ENCODE assay signal across 8 mouse cellular contexts in genomic region chr13:98504661-98505488, GRCm38 (mm10). TPM values are rescaled to one million over a fixed set of nuclear protein-coding genes. Genes with fewer than 3 reads are reported as not detected.
A peak's percentile ranks its signal among the peaks of the same experiment; 100 is the strongest.
DNase-seq lines count a peak whose midpoint lies in the region; ATAC-seq and TF ChIP-seq lines count a peak whose summit lies in the region.

No protein-coding gene starts in this region.

- no peaks in the 10 kb centered on the region for H3K36me3 ChIP-seq in ES-E14 (ENCODE audit: control insufficient read depth, insufficient read depth, low read length, poor library complexity, severe bottlenecking)
- H3K36me3 ChIP-seq in forebrain, embryonic 14.5 days (ENCODE audit: control insufficient read depth, insufficient read depth, low read length) = no peaks in the 10 kb centered on the region
- H3K36me3 ChIP-seq in kidney, embryonic 16.5 days (ENCODE audit: insufficient read depth, low read length) = no peaks in the 10 kb centered on the region
- H3K36me3 ChIP-seq in midbrain, embryonic 16.5 days (ENCODE audit: control insufficient read depth, insufficient read depth, low read length) = no peaks in the 10 kb centered on the region

- peak overlapping the region; percentile 46 for H3K4me2 ChIP-seq in forebrain, embryonic 14.5 days (ENCODE audit: low read length)
- peak overlapping the region; percentile 76 for H3K4me2 ChIP-seq in kidney, embryonic 16.5 days (replicated peaks; ENCODE audit: low read depth, low read length)
- peak overlapping the region; percentile 49 for H3K4me2 ChIP-seq in midbrain, embryonic 16.5 days (ENCODE audit: low read length)

- peaks cover 72% of the 10 kb centered on the region for H3K27me3 ChIP-seq in forebrain, embryonic 14.5 days (replicated peaks; ENCODE audit: control insufficient read depth, insufficient read depth, low read length)
- H3K27me3 ChIP-seq in kidney, embryonic 16.5 days (ENCODE audit: insufficient read depth, low read length) = peaks cover 75% of the 10 kb centered on the region
- peaks cover 57% of the 10 kb centered on the region for H3K27me3 ChIP-seq in midbrain, embryonic 16.5 days (ENCODE audit: control insufficient read depth, insufficient read depth, low read depth, low read length)

- H3K4me3 ChIP-seq in ES-E14 (ENCODE audit: insufficient read depth in 1 of 2, low read depth in 1 of 2, low read length in 2 of 2, poor library complexity in 1 of 2, severe bottlenecking in 1 of 2) = peak overlapping the region; percentile 69 to 70
- peak overlapping the region; percentile 23; the same call in 1 of the 2 replicates for H3K4me3 ChIP-seq in forebrain, embryonic 14.5 days (ENCODE audit: low read depth, low read length)
- peak overlapping the region; percentile 45 for H3K4me3 ChIP-seq in kidney, embryonic 16.5 days (ENCODE audit: low read length)
- H3K4me3 ChIP-seq in midbrain, embryonic 16.5 days (ENCODE audit: low read depth, low read length) = peak overlapping the region; percentile 30

- peak overlapping the region; percentile 30; the same call in 1 of the 2 replicates for H3K9ac ChIP-seq in ES-E14 (ENCODE audit: insufficient read depth, low read depth, low read length, poor library complexity, severe bottlenecking)
- H3K9ac ChIP-seq in forebrain, embryonic 14.5 days (ENCODE audit: low read length) = no peak overlapping the region
- H3K9ac ChIP-seq in kidney, embryonic 16.5 days (replicated peaks; ENCODE audit: low read length) = peak overlapping the region; percentile 47
- H3K9ac ChIP-seq in midbrain, embryonic 16.5 days (ENCODE audit: low read depth, low read length) = no peak overlapping the region

- under 1% methylated on average over 48 of the region's 51 CpGs for WGBS in forebrain, embryonic 14.5 days
- under 1% methylated on average over 39 of the region's 51 CpGs for WGBS in kidney, embryonic 16.5 days
- under 1% methylated on average over 47 of the region's 51 CpGs for WGBS in midbrain, embryonic 16.5 days

- 0 out of 4 replicates have a peak, but pooled peaks cover 0 to 3% of the 10 kb centered on the region in 2 experiments for H3K4me1 ChIP-seq in ES-E14 (ENCODE audit: control insufficient read depth in 2 of 2, insufficient read depth in 2 of 2, low read length in 2 of 2, poor library complexity in 1 of 2)
- no peaks in the 10 kb centered on the region for H3K4me1 ChIP-seq in forebrain, embryonic 14.5 days (ENCODE audit: control insufficient read depth, insufficient read depth, low read length)
- H3K4me1 ChIP-seq in kidney, embryonic 16.5 days (ENCODE audit: insufficient read depth, low read length) = peaks cover 27% of the 10 kb centered on the region
- peaks cover 3% of the 10 kb centered on the region; the same call in 1 of the 2 replicates for H3K4me1 ChIP-seq in midbrain, embryonic 16.5 days (ENCODE audit: control insufficient read depth, insufficient read depth, low read length)

- in situ Hi-C loops in ES-E14 (cut with MboI; ENCODE audit: low sequenced_read_pairs in 2 of 2, unreplicated experiment in 2 of 2) = loop anchor here (5.0 to 10.0 kb wide), 2 partner anchors 140 to 143 kb away; no protein-coding TSS in a partner anchor

- ATAC-seq in forebrain, embryonic 14.5 days = peak; percentile 57
- ATAC-seq in kidney, embryonic 16.5 days (ENCODE audit: low FRiP score, low TSS enrichment) = peak; percentile 86
- ATAC-seq in midbrain, embryonic 16.5 days = peak; percentile 64
- ATAC-seq in inflammation-experienced regulatory T-cells, adult 6 months = no peak

- DNase-seq in 3134 (ENCODE audit: extremely low read depth, insufficient read length, low spot score) = peak; percentile 69
- peak; percentile 47 for DNase-seq in ES-E14 (ENCODE audit: low read depth, low spot score)
- no peak for DNase-seq in forebrain, embryonic 14.5 days (ENCODE audit: low spot score)
- no peak for DNase-seq in urinary bladder, postnatal 25 days (ENCODE audit: low spot score)
- DNase-seq in left cerebral cortex, adult 9 months (ENCODE audit: low spot score in 2 of 2) = no peak

- no peak overlapping the region for H3K27ac ChIP-seq in ES-E14 (ENCODE audit: insufficient read depth, low read depth, low read length, poor library complexity, severe bottlenecking)
- H3K27ac ChIP-seq in forebrain, embryonic 14.5 days (ENCODE audit: low read depth, low read length) = no peak overlapping the region; the same call in 1 of the 2 replicates
- no peak overlapping the region for H3K27ac ChIP-seq in kidney, embryonic 16.5 days (ENCODE audit: low read length)
- H3K27ac ChIP-seq in midbrain, embryonic 16.5 days (ENCODE audit: low read length) = no peak overlapping the region

- H3K9me3 ChIP-seq in ES-E14 (ENCODE audit: control insufficient read depth, insufficient read depth, low read depth, low read length) = no peaks in the 10 kb centered on the region
- H3K9me3 ChIP-seq in forebrain, embryonic 14.5 days (replicated peaks; ENCODE audit: control insufficient read depth, low read length) = no peaks in the 10 kb centered on the region
- no peaks in the 10 kb centered on the region for H3K9me3 ChIP-seq in kidney, embryonic 16.5 days (ENCODE audit: low read length)
- H3K9me3 ChIP-seq in midbrain, embryonic 16.5 days (replicated peaks; ENCODE audit: control insufficient read depth, low read length, poor library complexity, severe bottlenecking) = no peaks in the 10 kb centered on the region

TF ChIP-seq in ES-E14, 5 proteins besides CTCF, POLR2A, EP300 and RAD21:
- 0 out of 2 replicates have a peak, but pooled peaks have one; percentile 5 for TF ChIP-seq HCFC1 (IDR thresholded peaks at IDR 0.05; ENCODE audit: borderline replicate concordance, insufficient read depth, low read length)
- TF ChIP-seq ZC3H11A (IDR thresholded peaks at IDR 0.05; ENCODE audit: borderline replicate concordance, low read depth, low read length) = no peak

RNA-seq across cellular contexts. Expression of gene Gm10320, which starts 13.1 kb away (rescaled TPM):
- total RNA-seq in ES-E14 (2012; rRNA removed) = 5.6 and 8.9 TPM in 2 replicates
- polyA plus RNA-seq in forebrain, embryonic 14.5 days (2014; fragmentation: Nextera tagmentation; extraction: Ambion mirVana) = 0.85 and 1.3 TPM in 2 replicates
- 1.8 and 2.5 TPM in 2 replicates for polyA plus RNA-seq in kidney, embryonic 16.5 days (2015; fragmentation: Nextera tagmentation; extraction: Ambion mirVana)
- polyA plus RNA-seq in midbrain, embryonic 16.5 days (2015; fragmentation: Nextera tagmentation; extraction: Ambion mirVana) = 1.0 and 1.2 TPM in 2 replicates
- 1 to 10 TPM in 2 of 3 experiments, not detected in 1; 1.2 to 1.8 TPM for polyA plus RNA-seq in inflammation-experienced regulatory T-cells, adult 6 months (2017; shearing (Covaris generic))

Comparison
In these comparisons a context has a peak if more than half of its experiments do, and no peak if none do; other contexts are left out.
1. DNase-seq: peak in 3134 (single experiment) and ES-E14 (single experiment); none in forebrain, embryonic 14.5 days (single experiment), urinary bladder, postnatal 25 days (single experiment) and left cerebral cortex, adult 9 months (0 of 2).
2. H3K9ac ChIP-seq: peak in ES-E14 (single experiment) and kidney, embryonic 16.5 days (single experiment); none in forebrain, embryonic 14.5 days (single experiment) and midbrain, embryonic 16.5 days (single experiment).
3. Peak in every context shown above with its lines, with median percentiles within 50 percentile points of each other: H3K4me3 ChIP-seq and H3K4me2 ChIP-seq.